Mouse (Mus musculus): ENCODE data around the gene Tmem63a. TPM values are rescaled to one million over a fixed set of nuclear protein-coding genes. Genes with fewer than 3 reads are reported as not detected.

The Tmem63a gene
- polyA plus RNA-seq, 1 experiment: 64.1 TPM

- no peaks in the 10 kb centered on the region for H3K4me1 ChIP-seq (ENCODE audit: control insufficient read depth, insufficient read depth, low read length)
- TF ChIP-seq POLR2A (IDR thresholded peaks at IDR 0.05; ENCODE audit: extremely low read depth, insufficient read depth, low read length) (no peak), CTCF (IDR thresholded peaks at IDR 0.05; ENCODE audit: extremely low read depth, insufficient read depth, low read length) (peak; percentile 54)
- no peak overlapping the region for H3K27ac ChIP-seq (ENCODE audit: insufficient read depth, low read length)
- H3K4me3 ChIP-seq (ENCODE audit: insufficient read depth, low read length): no peak overlapping the region
Observed at GRCm38 (mm10) chr1:181022265-181022664, 80.1 kb downstream of the Tmem63a start.

Other genes starting within 250 kb of the Tmem63a start
- not detected in 2 replicates for gene Mixl1, start 245.3 kb upstream of the Tmem63a start, polyA plus RNA-seq (2012; rRNA removed)
- gene Acbd3, start 216.3 kb upstream of the Tmem63a start, polyA plus RNA-seq (2012; rRNA removed): 22.0 and 22.5 TPM in 2 replicates
- 334 and 359 TPM in 2 replicates for gene H3f3a, start 128.4 kb upstream of the Tmem63a start, polyA plus RNA-seq (2012; rRNA removed)
- gene Sde2, start 91.2 kb upstream of the Tmem63a start, polyA plus RNA-seq (2012; rRNA removed): 16.1 and 16.2 TPM in 2 replicates
- 1.2 and 1.9 TPM in 2 replicates for gene Lefty2, start 49.2 kb upstream of the Tmem63a start, polyA plus RNA-seq (2012; rRNA removed)
- gene Pycr2, start 38.1 kb upstream of the Tmem63a start, polyA plus RNA-seq (2012; rRNA removed): 36.6 and 38.0 TPM in 2 replicates
- gene Lefty1, start 7.3 kb upstream of the Tmem63a start, polyA plus RNA-seq (2012; rRNA removed): 1.5 and 8.1 TPM in 2 replicates
- gene Ephx1, start 78.6 kb downstream of the Tmem63a start, polyA plus RNA-seq (2012; rRNA removed): 30.5 and 37.7 TPM in 2 replicates
- not detected in 2 replicates for gene 9130409I23Rik, start 108.9 kb downstream of the Tmem63a start, polyA plus RNA-seq (2012; rRNA removed)
- gene Nvl, start 201.9 kb downstream of the Tmem63a start, polyA plus RNA-seq (2012; rRNA removed): 85.8 and 98.0 TPM in 2 replicates
- gene Cnih4, start 202.3 kb downstream of the Tmem63a start, polyA plus RNA-seq (2012; rRNA removed): 23.2 and 25.3 TPM in 2 replicates